Mouse (Mus musculus) heart, embryonic 12.5 days (tissue): Measurements from ENCODE around the gene Klhl29. TPM values are rescaled to one million over a fixed set of nuclear protein-coding genes. Genes with fewer than 3 reads are reported as not detected.

Source experiments
- ATAC-seq: fragments of 200-750 bp; cut with Nextera tagmentation; 2 replicates; pipeline ENCODE4 v1.8.0; 2017; ENCODE audit warnings: moderate TSS enrichment, moderate library complexity; ENCODE audit not compliant: insufficient number of reproducible peaks, low FRiP score
- H3K27ac ChIP-seq: fragments of 300-500 bp; sonication (generic); 2 replicates; pipeline ENCODE4 v1.5.1; 2016; ENCODE audit warnings: mild to moderate bottlenecking, moderate library complexity; ENCODE audit not compliant: poor library complexity, severe bottlenecking
- H3K27me3 ChIP-seq: fragments of 300-500 bp; sonication (generic); replicated peaks from 2 replicates; pipeline ENCODE4 v1.6.1; 2016; ENCODE audit warnings: mild to moderate bottlenecking, moderate library complexity
- H3K36me3 ChIP-seq: fragments of 300-500 bp; sonication (generic); 2 replicates; pipeline ENCODE4 v1.6.1; 2016; ENCODE audit warnings: mild to moderate bottlenecking, moderate library complexity
- H3K4me1 ChIP-seq: fragments of 300-500 bp; sonication (generic); replicated peaks from 2 replicates; pipeline ENCODE4 v1.6.1; 2016; ENCODE audit warnings: mild to moderate bottlenecking
- H3K4me2 ChIP-seq: fragments of 300-500 bp; sonication (generic); 2 replicates; pipeline ENCODE4 v1.6.1; 2016; ENCODE audit warnings: mild to moderate bottlenecking, moderate library complexity
- H3K4me3 ChIP-seq: fragments of 300-500 bp; sonication (generic); 2 replicates; pipeline ENCODE4 v1.5.1; 2016; ENCODE audit warnings: mild to moderate bottlenecking
- H3K9ac ChIP-seq: fragments of 300-500 bp; sonication (generic); 2 replicates; pipeline ENCODE4 v1.6.1; 2016; ENCODE audit warnings: mild to moderate bottlenecking, moderate library complexity
- H3K9me3 ChIP-seq: fragments of 300-500 bp; sonication (generic); replicated peaks from 2 replicates; pipeline ENCODE4 v1.6.1; 2016; ENCODE audit warnings: mild to moderate bottlenecking, moderate library complexity
- WGBS: fragments of 180-500 bp; shearing (Covaris S2); methylation state at CpG from one replicate; pipeline ENCODE4 v1.1.7; 2016; 5-methylcytosine and 5-hydroxymethylcytosine counted together
- polyA plus RNA-seq: library from polyadenylated mRNA; unstranded; fragments of >200 nt; fragmentation: Nextera tagmentation; extraction: Ambion mirVana; gene quantifications from 2 replicates; pipeline ENCODE4 v1.2.1, GENCODE M21; 2016

The Klhl29 gene
- polyA plus RNA-seq, 1 experiment from 2014 or later, result 0.42 TPM

GRCm38 (mm10) chr12:5386688-5387087, 11.2 kb upstream of the Klhl29 start:
- no peak for ATAC-seq
- H3K4me1 ChIP-seq, result no peaks in the 10 kb centered on the region

GRCm38 (mm10) chr12:5381694-5382093, 6.2 kb upstream of the Klhl29 start:
- H3K27me3 ChIP-seq, result peaks cover 16% of the 10 kb centered on the region
- no peaks in the 10 kb centered on the region for H3K4me1 ChIP-seq
- H3K9me3 ChIP-seq, result no peaks in the 10 kb centered on the region
- no peak overlapping the region for H3K9ac ChIP-seq
- no peak overlapping the region for H3K4me2 ChIP-seq
- H3K4me3 ChIP-seq, result no peak overlapping the region
- H3K27ac ChIP-seq, result no peak overlapping the region
- H3K36me3 ChIP-seq, result no peaks in the 10 kb centered on the region
- ATAC-seq, result no peak

More at GRCm38 (mm10) chr12:5386688-5387087, 11.2 kb upstream of the Klhl29 start:
- Histone ChIP-seq H3K4me3 (no peak overlapping the region), H3K27me3 (no peaks in the 10 kb centered on the region), H3K27ac (no peak overlapping the region), H3K9me3 (no peaks in the 10 kb centered on the region), H3K9ac (no peak overlapping the region), H3K4me2 (no peak overlapping the region), H3K36me3 (no peaks in the 10 kb centered on the region)

GRCm38 (mm10) chr12:5374684-5375615, 532 bp downstream of the Klhl29 start:
- H3K27ac ChIP-seq, result no peak overlapping the region
- H3K36me3 ChIP-seq, result no peaks in the 10 kb centered on the region
- peak; percentile 46 for ATAC-seq
- peak overlapping the region; percentile 63 for H3K9ac ChIP-seq
- H3K9me3 ChIP-seq, result no peaks in the 10 kb centered on the region
- H3K27me3 ChIP-seq, result peaks cover 55% of the 10 kb centered on the region
- 1% methylated on average over 73 of the region's 84 CpGs for WGBS
- peak overlapping the region; percentile 98 for H3K4me2 ChIP-seq
- peaks cover 12% of the 10 kb centered on the region for H3K4me1 ChIP-seq
- H3K4me3 ChIP-seq, result peak overlapping the region; percentile 74

GRCm38 (mm10) chr12:5374196-5374683, 1.2 kb downstream of the Klhl29 start:
- no peaks in the 10 kb centered on the region for H3K36me3 ChIP-seq
- peak overlapping the region; percentile 63 for H3K9ac ChIP-seq
- under 1% methylated on average over 31 of the region's 31 CpGs for WGBS
- H3K4me1 ChIP-seq, result peaks cover 12% of the 10 kb centered on the region
- peaks cover 52% of the 10 kb centered on the region for H3K27me3 ChIP-seq
- no peak overlapping the region for H3K27ac ChIP-seq
- ATAC-seq, result no peak
- no peaks in the 10 kb centered on the region for H3K9me3 ChIP-seq
- H3K4me2 ChIP-seq, result peak overlapping the region; percentile 98
- H3K4me3 ChIP-seq, result peak overlapping the region; percentile 74

GRCm38 (mm10) chr12:5373641-5374195, 1.8 kb downstream of the Klhl29 start:
- Histone ChIP-seq H3K4me2 (peak overlapping the region; percentile 98), H3K9ac (peak overlapping the region; percentile 63), H3K27ac (no peak overlapping the region), H3K36me3 (no peaks in the 10 kb centered on the region), H3K4me1 (peaks cover 12% of the 10 kb centered on the region), H3K27me3 (peaks cover 52% of the 10 kb centered on the region), H3K9me3 (no peaks in the 10 kb centered on the region), H3K4me3 (peak overlapping the region; percentile 74)
- under 1% methylated on average over 42 of the region's 42 CpGs for WGBS
- no peak for ATAC-seq

- Histone ChIP-seq H3K36me3 (no peaks in the 10 kb centered on the region), H3K4me1 (peaks cover 9% of the 10 kb centered on the region), H3K9me3 (no peaks in the 10 kb centered on the region), H3K9ac (no peak overlapping the region), H3K4me3 (no peak overlapping the region), H3K27me3 (peaks cover 23% of the 10 kb centered on the region), H3K27ac (no peak overlapping the region), H3K4me2 (no peak overlapping the region)
- ATAC-seq, result no peak
- 80% methylated on average over 4 of the region's 4 CpGs for WGBS
These were observed 6.1 kb downstream of the Klhl29 start for GRCm38 (mm10) chr12:5369396-5369795.

- no peaks in the 10 kb centered on the region for H3K27me3 ChIP-seq
- H3K4me1 ChIP-seq, result no peaks in the 10 kb centered on the region
- H3K9ac ChIP-seq, result no peak overlapping the region
- H3K27ac ChIP-seq, result no peak overlapping the region
- no peaks in the 10 kb centered on the region for H3K36me3 ChIP-seq
- H3K4me2 ChIP-seq, result no peak overlapping the region
- no peaks in the 10 kb centered on the region for H3K9me3 ChIP-seq
- 83% methylated on average over 3 of the region's 3 CpGs for WGBS
- no peak overlapping the region for H3K4me3 ChIP-seq
- ATAC-seq, result no peak
These were observed 10.6 kb downstream of the Klhl29 start for GRCm38 (mm10) chr12:5364836-5365235.

GRCm38 (mm10) chr12:5363961-5364634, 11.4 kb downstream of the Klhl29 start:
- Histone ChIP-seq H3K4me3 (no peak overlapping the region), H3K27ac (no peak overlapping the region), H3K4me1 (no peaks in the 10 kb centered on the region), H3K9me3 (no peaks in the 10 kb centered on the region), H3K9ac (no peak overlapping the region), H3K27me3 (no peaks in the 10 kb centered on the region), H3K4me2 (no peak overlapping the region), H3K36me3 (no peaks in the 10 kb centered on the region)
- 85% methylated on average over 17 of the region's 17 CpGs for WGBS
- no peak for ATAC-seq

GRCm38 (mm10) chr12:5359065-5359464, 16.4 kb downstream of the Klhl29 start:
- no peak for ATAC-seq
- Histone ChIP-seq H3K4me3 (no peak overlapping the region), H3K9me3 (no peaks in the 10 kb centered on the region), H3K27me3 (no peaks in the 10 kb centered on the region), H3K4me1 (no peaks in the 10 kb centered on the region), H3K36me3 (no peaks in the 10 kb centered on the region), H3K27ac (no peak overlapping the region), H3K4me2 (no peak overlapping the region), H3K9ac (no peak overlapping the region)
- 34% methylated on average over 5 of the region's 5 CpGs for WGBS

- Histone ChIP-seq H3K36me3 (no peaks in the 10 kb centered on the region), H3K9me3 (no peaks in the 10 kb centered on the region), H3K4me1 (no peaks in the 10 kb centered on the region), H3K4me3 (no peak overlapping the region), H3K27ac (no peak overlapping the region), H3K27me3 (no peaks in the 10 kb centered on the region), H3K9ac (no peak overlapping the region), H3K4me2 (no peak overlapping the region)
- 59% methylated on average over 6 of the region's 6 CpGs for WGBS
- ATAC-seq, result no peak
These were observed 17.0 kb downstream of the Klhl29 start for GRCm38 (mm10) chr12:5358497-5358896.

- Histone ChIP-seq H3K4me3 (no peak overlapping the region), H3K4me1 (peaks cover 10% of the 10 kb centered on the region; the same call in 1 of the 2 replicates), H3K4me2 (no peak overlapping the region), H3K9me3 (no peaks in the 10 kb centered on the region), H3K9ac (no peak overlapping the region), H3K27ac (no peak overlapping the region), H3K36me3 (no peaks in the 10 kb centered on the region), H3K27me3 (no peaks in the 10 kb centered on the region)
- WGBS, result 59% methylated on average over 9 of the region's 9 CpGs
- ATAC-seq, result no peak
These were observed 22.1 kb downstream of the Klhl29 start for GRCm38 (mm10) chr12:5353416-5353815.
